Mouse (Mus musculus): ENCODE measurements at regions not wholly inside any gene's neighbourhood (a gene's known extent, or its start where the extent isn't known, plus 50 kb on each side); places are given as distances from the start of the nearest gene placed in this dataset.

- DNase-seq: no peak
Measured at GRCm38 (mm10) chr19:36681056-36681455, 55.4 kb downstream of the Ppp1r3c start.

- DNase-seq: no peak
Measured at GRCm38 (mm10) chr19:36680322-36680721, 56.1 kb downstream of the Ppp1r3c start.

GRCm38 (mm10) chr19:36679028-36679820 is 57.2 kb downstream of the Ppp1r3c start:
- no peak for DNase-seq

GRCm38 (mm10) chr19:36678382-36679027 is 57.9 kb downstream of the Ppp1r3c start:
- DNase-seq: no peak

GRCm38 (mm10) chr19:36677101-36678081 is 59.1 kb downstream of the Ppp1r3c start:
- peak; percentile 19 for DNase-seq

- no peak for DNase-seq
Measured at GRCm38 (mm10) chr19:36674946-36675345, 61.5 kb downstream of the Ppp1r3c start.

- DNase-seq: no peak
Measured at GRCm38 (mm10) chr19:36670813-36671212, 65.6 kb downstream of the Ppp1r3c start.
